Mouse (Mus musculus): ENCODE data around the gene Tmem240. TPM values are rescaled to one million over a fixed set of nuclear protein-coding genes. Genes with fewer than 3 reads are reported as not detected.

Tmem240 gene
- polyA plus RNA-seq, 1 experiment from 2014 or later, result 5.5 TPM

GRCm38 (mm10) chr4:155760613-155761355 lies 26.2 kb downstream of the Tmem240 start, which contains the start of gene Atad3a:
Gene Atad3a, minus strand, starts transcription at chr4:155761093.
- peak within 1 kb of the TSS; percentile 96 for H3K4me2 ChIP-seq (replicated peaks)
- ATAC-seq (ENCODE audit: low FRiP score), result peak; percentile 96
- H3K4me1 ChIP-seq, result peaks cover 29% of the 10 kb centered on the region
- H3K4me3 ChIP-seq, result peak within 1 kb of the TSS; percentile 76
- peak within 1 kb of the TSS; percentile 83 for H3K9ac ChIP-seq
- H3K27ac ChIP-seq, result peak within 1 kb of the TSS; percentile 30; the same call in 1 of the 2 replicates
- H3K36me3 ChIP-seq, result peaks cover 13% of the 10 kb centered on the region
- WGBS, result under 1% methylated on average over 64 of the region's 68 CpGs
- H3K9me3 ChIP-seq (replicated peaks), result no peaks in the 10 kb centered on the region
- no peaks in the 10 kb centered on the region for H3K27me3 ChIP-seq

- H3K9ac ChIP-seq, result peak overlapping the region; percentile 83
- H3K27me3 ChIP-seq, result no peaks in the 10 kb centered on the region
- ATAC-seq (ENCODE audit: low FRiP score), result peak; percentile 12; the same call in 1 of the 2 replicates
- peaks cover 29% of the 10 kb centered on the region for H3K4me1 ChIP-seq
- peak overlapping the region; percentile 96 for H3K4me2 ChIP-seq (replicated peaks)
- H3K4me3 ChIP-seq, result peak overlapping the region; percentile 76
- H3K36me3 ChIP-seq, result peaks cover 6% of the 10 kb centered on the region; the same call in 1 of the 2 replicates
- WGBS, result 3% methylated on average over 28 of the region's 28 CpGs
- peak overlapping the region; percentile 30; the same call in 1 of the 2 replicates for H3K27ac ChIP-seq
- no peaks in the 10 kb centered on the region for H3K9me3 ChIP-seq (replicated peaks)
Measured at GRCm38 (mm10) chr4:155761356-155762099, 26.9 kb downstream of the Tmem240 start.

GRCm38 (mm10) chr4:155762357-155762756 lies 27.8 kb downstream of the Tmem240 start:
- H3K27ac ChIP-seq, result no peak overlapping the region
- no peak overlapping the region for H3K4me3 ChIP-seq
- ATAC-seq (ENCODE audit: low FRiP score), result no peak
- no peak overlapping the region for H3K9ac ChIP-seq
- H3K9me3 ChIP-seq (replicated peaks), result no peaks in the 10 kb centered on the region
- no peak overlapping the region for H3K4me2 ChIP-seq (replicated peaks)
- H3K27me3 ChIP-seq, result no peaks in the 10 kb centered on the region
- H3K4me1 ChIP-seq, result peaks cover 29% of the 10 kb centered on the region
- 97% methylated on average over 3 of the region's 3 CpGs for WGBS
- H3K36me3 ChIP-seq, result no peaks in the 10 kb centered on the region

GRCm38 (mm10) chr4:155769496-155769879 lies 34.9 kb downstream of the Tmem240 start:
- Histone ChIP-seq H3K27ac (0 out of 2 replicates have a peak overlapping the region, but pooled peaks have one; percentile 64), H3K9ac (peak overlapping the region; percentile 78)
- no peak for ATAC-seq (ENCODE audit: low FRiP score)

GRCm38 (mm10) chr4:155769880-155770512 lies 35.4 kb downstream of the Tmem240 start:
- Histone ChIP-seq H3K4me1 (peaks cover 27% of the 10 kb centered on the region), H3K9ac (peak overlapping the region; percentile 78), H3K36me3 (no peaks in the 10 kb centered on the region), H3K4me3 (peak overlapping the region; percentile 53), H3K9me3 (replicated peaks) (no peaks in the 10 kb centered on the region), H3K4me2 (replicated peaks) (peak overlapping the region; percentile 79), H3K27ac (peak overlapping the region; percentile 64), H3K27me3 (peaks cover 44% of the 10 kb centered on the region)
- ATAC-seq (ENCODE audit: low FRiP score), result peak; percentile 90
- 0% methylated on average over 39 of the region's 39 CpGs for WGBS

More at GRCm38 (mm10) chr4:155769496-155769879, 34.9 kb downstream of the Tmem240 start:
- Histone ChIP-seq H3K9me3 (replicated peaks) (no peaks in the 10 kb centered on the region), H3K4me1 (peaks cover 22% of the 10 kb centered on the region), H3K4me2 (replicated peaks) (peak overlapping the region; percentile 79), H3K4me3 (peak overlapping the region; percentile 53), H3K36me3 (no peaks in the 10 kb centered on the region), H3K27me3 (peaks cover 39% of the 10 kb centered on the region)
- 61% methylated on average over 5 of the region's 5 CpGs for WGBS

GRCm38 (mm10) chr4:155770626-155771025 lies 36.0 kb downstream of the Tmem240 start:
- Histone ChIP-seq H3K4me3 (peak overlapping the region; percentile 53), H3K4me2 (replicated peaks) (peak overlapping the region; percentile 79), H3K27me3 (peaks cover 50% of the 10 kb centered on the region), H3K9me3 (replicated peaks) (no peaks in the 10 kb centered on the region), H3K36me3 (no peaks in the 10 kb centered on the region), H3K27ac (no peak overlapping the region), H3K9ac (peak overlapping the region; percentile 78), H3K4me1 (peaks cover 32% of the 10 kb centered on the region)
- no peak; the same call in 1 of the 2 replicates for ATAC-seq (ENCODE audit: low FRiP score)
- WGBS, result 42% methylated on average over 24 of the region's 24 CpGs

- WGBS, result 88% methylated on average over 2 of the region's 2 CpGs
- Histone ChIP-seq H3K4me1 (peaks cover 34% of the 10 kb centered on the region), H3K4me3 (no peak overlapping the region), H3K36me3 (no peaks in the 10 kb centered on the region), H3K4me2 (replicated peaks) (no peak overlapping the region), H3K9ac (no peak overlapping the region), H3K27me3 (peaks cover 54% of the 10 kb centered on the region), H3K9me3 (replicated peaks) (no peaks in the 10 kb centered on the region), H3K27ac (no peak overlapping the region)
- no peak for ATAC-seq (ENCODE audit: low FRiP score)
Measured at GRCm38 (mm10) chr4:155771706-155772105, 37.1 kb downstream of the Tmem240 start.

GRCm38 (mm10) chr4:155772786-155773185 lies 38.2 kb downstream of the Tmem240 start:
- H3K9me3 ChIP-seq (replicated peaks), result no peaks in the 10 kb centered on the region
- H3K4me3 ChIP-seq, result no peak overlapping the region
- no peak overlapping the region for H3K9ac ChIP-seq
- no peaks in the 10 kb centered on the region for H3K36me3 ChIP-seq
- peaks cover 54% of the 10 kb centered on the region for H3K27me3 ChIP-seq
- 84% methylated on average over 13 of the region's 13 CpGs for WGBS
- H3K27ac ChIP-seq, result no peak overlapping the region
- peaks cover 36% of the 10 kb centered on the region for H3K4me1 ChIP-seq
- ATAC-seq (ENCODE audit: low FRiP score), result no peak
- H3K4me2 ChIP-seq (replicated peaks), result no peak overlapping the region

GRCm38 (mm10) chr4:155773335-155774078 lies 38.9 kb downstream of the Tmem240 start:
- H3K4me2 ChIP-seq (replicated peaks), result peak overlapping the region; percentile 64
- peak overlapping the region; percentile 35; the same call in 1 of the 2 replicates for H3K4me3 ChIP-seq
- H3K4me1 ChIP-seq, result peaks cover 36% of the 10 kb centered on the region
- no peak for ATAC-seq (ENCODE audit: low FRiP score)
- H3K9me3 ChIP-seq (replicated peaks), result no peaks in the 10 kb centered on the region
- H3K27me3 ChIP-seq, result peaks cover 54% of the 10 kb centered on the region
- H3K27ac ChIP-seq, result no peak overlapping the region
- WGBS, result 46% methylated on average over 4 of the region's 5 CpGs
- H3K9ac ChIP-seq, result no peak overlapping the region
- no peaks in the 10 kb centered on the region for H3K36me3 ChIP-seq

- peaks cover 54% of the 10 kb centered on the region for H3K27me3 ChIP-seq
- no peaks in the 10 kb centered on the region for H3K9me3 ChIP-seq (replicated peaks)
- no peak within 1 kb of the TSS for H3K27ac ChIP-seq
- no peaks in the 10 kb centered on the region for H3K36me3 ChIP-seq
- peaks cover 35% of the 10 kb centered on the region for H3K4me1 ChIP-seq
- WGBS, result 3% methylated on average over 35 of the region's 35 CpGs
- H3K9ac ChIP-seq, result peak within 1 kb of the TSS; percentile 41
- H3K4me2 ChIP-seq (replicated peaks), result peak within 1 kb of the TSS; percentile 64
- peak; percentile 60 for ATAC-seq (ENCODE audit: low FRiP score)
- peak within 1 kb of the TSS; percentile 35 for H3K4me3 ChIP-seq
Measured at GRCm38 (mm10) chr4:155774280-155774754, 39.7 kb downstream of the Tmem240 start, which contains the start of gene Vwa1. Gene Vwa1, minus strand, starts transcription at chr4:155774698.

- Histone ChIP-seq H3K9ac (peak overlapping the region; percentile 41; the same call in 1 of the 2 replicates), H3K4me3 (peak overlapping the region; percentile 35), H3K36me3 (no peaks in the 10 kb centered on the region), H3K4me1 (peaks cover 27% of the 10 kb centered on the region), H3K9me3 (replicated peaks) (no peaks in the 10 kb centered on the region), H3K27me3 (peaks cover 54% of the 10 kb centered on the region), H3K27ac (no peak overlapping the region), H3K4me2 (replicated peaks) (peak overlapping the region; percentile 64)
- ATAC-seq (ENCODE audit: low FRiP score), result no peak
- 59% methylated on average over 9 of the region's 9 CpGs for WGBS
Measured at GRCm38 (mm10) chr4:155774971-155775740, 40.6 kb downstream of the Tmem240 start.
